Mouse (Mus musculus) cerebellum, adult 18-20 months (tissue): ENCODE results near the gene Theg.

ENCODE experiments used
- DNase-seq, 2 experiments: peaks; one replicate each; pipeline ENCODE4 v3.0.0; 2021

Gene Theg

GRCm38 (mm10) chr10:79534426-79534825, 52.7 kb downstream of the Theg start:
- no peak for DNase-seq

- peak; percentile 70 to 79 for DNase-seq
These were observed 53.8 kb downstream of the Theg start, which contains the start of gene Plpp2 for GRCm38 (mm10) chr10:79533126-79533911. Gene Plpp2, minus strand, starts transcription at chr10:79533796.

GRCm38 (mm10) chr10:79532678-79533077, 54.5 kb downstream of the Theg start:
- DNase-seq, result no peak

- DNase-seq, result no peak
These were observed 55.5 kb downstream of the Theg start for GRCm38 (mm10) chr10:79531593-79531992.

GRCm38 (mm10) chr10:79530721-79531120, 56.4 kb downstream of the Theg start:
- no peak for DNase-seq

GRCm38 (mm10) chr10:79530241-79530640, 56.9 kb downstream of the Theg start:
- DNase-seq, result no peak

- no peak for DNase-seq
These were observed 59.0 kb downstream of the Theg start for GRCm38 (mm10) chr10:79528081-79528480.

GRCm38 (mm10) chr10:79527453-79527845, 59.7 kb downstream of the Theg start:
- no peak for DNase-seq

- no peak for DNase-seq
These were observed 60.3 kb downstream of the Theg start for GRCm38 (mm10) chr10:79526661-79527452.
